ENCODE assay signal across 13 mouse cellular contexts in the genomic region with DNA sequence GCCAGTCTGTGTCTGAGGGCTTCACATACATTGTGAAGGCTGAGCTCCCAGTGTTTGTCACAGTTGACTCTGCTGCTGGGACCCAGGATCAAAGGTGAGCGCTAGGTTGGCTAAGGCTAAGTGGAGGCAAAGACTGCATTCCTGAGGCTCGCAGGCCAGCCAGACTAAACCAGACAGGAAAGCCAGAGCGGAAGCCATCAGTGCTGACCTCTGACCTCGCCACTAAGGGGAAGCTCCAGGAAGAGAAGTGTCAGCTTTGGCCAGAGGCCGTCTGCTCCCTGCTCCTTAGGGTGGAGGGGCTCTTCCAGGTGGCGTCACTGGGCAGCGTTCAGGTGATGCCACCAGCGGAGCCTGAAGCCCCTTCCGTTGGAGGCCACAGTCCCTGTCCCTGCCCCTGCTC. TPM values are rescaled to one million over a fixed set of nuclear protein-coding genes. Genes with fewer than 3 reads are reported as not detected.
DNase-seq lines count a peak whose midpoint lies in the region; ATAC-seq and TF ChIP-seq lines count a peak whose summit lies in the region.
"Had no signal": no experiment of that assay in that cellular context is flagged by ENCODE, and none has a peak within 500 bp of the region (broad histone marks: within the 10 kb centered on the region; RNA-seq: fewer than 3 reads in every experiment).

No protein-coding gene starts in this region.

- H3K9ac ChIP-seq in forebrain, postnatal 0 days, result no peak overlapping the region
- H3K9ac ChIP-seq in liver, embryonic 12.5 days, result no peak overlapping the region
- no peak overlapping the region for H3K9ac ChIP-seq in liver, postnatal 0 days (replicated peaks)
- H3K9ac ChIP-seq: embryonic facial prominence, embryonic 15.5 days; heart, embryonic 13.5 days; intestine, embryonic 15.5 days had no signal

- no peak for TF ChIP-seq EP300 in liver, postnatal 0 days (IDR thresholded peaks at IDR 0.05; ENCODE audit: low read depth)

- no peaks in the 10 kb centered on the region for H3K9me3 ChIP-seq in forebrain, embryonic 10.5 days
- no peaks in the 10 kb centered on the region for H3K9me3 ChIP-seq in forebrain, postnatal 0 days (ENCODE audit: low read length)
- no peaks in the 10 kb centered on the region for H3K9me3 ChIP-seq in liver, embryonic 12.5 days (replicated peaks)
- no peaks in the 10 kb centered on the region for H3K9me3 ChIP-seq in liver, postnatal 0 days (ENCODE audit: low read length)
- H3K9me3 ChIP-seq: embryonic facial prominence, embryonic 15.5 days; G1E; heart, embryonic 13.5 days; intestine, embryonic 15.5 days had no signal

- TF ChIP-seq CTCF in forebrain, postnatal 0 days (IDR thresholded peaks at IDR 0.05; ENCODE audit: low read depth), result no peak
- TF ChIP-seq CTCF in liver, postnatal 0 days (IDR thresholded peaks at IDR 0.05; ENCODE audit: low read depth), result no peak

- no peak overlapping the region for H3K4me3 ChIP-seq in forebrain, embryonic 10.5 days
- H3K4me3 ChIP-seq in forebrain, postnatal 0 days (ENCODE audit: low read depth, low read length), result no peak overlapping the region
- H3K4me3 ChIP-seq in liver, embryonic 12.5 days, result no peak overlapping the region
- H3K4me3 ChIP-seq in liver, postnatal 0 days (ENCODE audit: low read depth, low read length), result no peak overlapping the region
- H3K4me3 ChIP-seq: embryonic facial prominence, embryonic 15.5 days; heart, embryonic 13.5 days; intestine, embryonic 15.5 days had no signal

- no peak for DNase-seq in forebrain, embryonic 10.5 days (ENCODE audit: extremely low spot score, low spot score)
- no peak for DNase-seq in forebrain, postnatal 0 days
- no peak for DNase-seq in liver
- DNase-seq in kidney, adult 8-10 months, result peak; percentile 77 to 81
- DNase-seq in liver, postnatal 0 days, result no peak
- no peak for DNase-seq in spleen, postnatal 14 days (ENCODE audit: low spot score in 2 of 2)
- no peak for DNase-seq in left cerebral cortex, adult 11 months (ENCODE audit: low spot score)

- peak overlapping the region; percentile 62 for H3K27ac ChIP-seq in forebrain, embryonic 10.5 days
- no peak overlapping the region for H3K27ac ChIP-seq in forebrain, postnatal 0 days (ENCODE audit: low read depth, low read length)
- peak overlapping the region; percentile 31; the same call in 1 of the 2 replicates for H3K27ac ChIP-seq in liver, embryonic 12.5 days
- no peak overlapping the region for H3K27ac ChIP-seq in liver, postnatal 0 days (ENCODE audit: low read depth)
- H3K27ac ChIP-seq: embryonic facial prominence, embryonic 15.5 days; heart, embryonic 13.5 days; intestine, embryonic 15.5 days had no signal

- 61% methylated on average over 9 of the region's 9 CpGs for WGBS in forebrain, embryonic 10.5 days
- WGBS in forebrain, postnatal 0 days, result 79% methylated on average over 9 of the region's 9 CpGs
- WGBS in liver, embryonic 12.5 days (ENCODE audit: insufficient replicate concordance), result 81% methylated on average over 9 of the region's 9 CpGs
- WGBS in liver, postnatal 0 days (ENCODE audit: insufficient replicate concordance), result 69% methylated on average over 9 of the region's 9 CpGs

- peaks cover 100% of the 10 kb centered on the region for H3K36me3 ChIP-seq in forebrain, embryonic 10.5 days (replicated peaks)
- peaks cover 89% of the 10 kb centered on the region for H3K36me3 ChIP-seq in forebrain, postnatal 0 days (ENCODE audit: insufficient read depth)
- peaks cover 100% of the 10 kb centered on the region for H3K36me3 ChIP-seq in liver, embryonic 12.5 days
- peaks cover 99% of the 10 kb centered on the region for H3K36me3 ChIP-seq in liver, postnatal 0 days (replicated peaks; ENCODE audit: insufficient read depth, low read length)

- H3K27me3 ChIP-seq in forebrain, embryonic 10.5 days (ENCODE audit: poor library complexity, severe bottlenecking), result no peaks in the 10 kb centered on the region
- H3K27me3 ChIP-seq in forebrain, postnatal 0 days (ENCODE audit: insufficient read depth, low read length), result no peaks in the 10 kb centered on the region
- no peaks in the 10 kb centered on the region for H3K27me3 ChIP-seq in liver, embryonic 12.5 days (replicated peaks)
- no peaks in the 10 kb centered on the region for H3K27me3 ChIP-seq in liver, postnatal 0 days (ENCODE audit: insufficient read depth, low read length)
- H3K27me3 ChIP-seq: embryonic facial prominence, embryonic 15.5 days; heart, embryonic 13.5 days; intestine, embryonic 15.5 days had no signal

- peaks cover 63% of the 10 kb centered on the region for H3K4me1 ChIP-seq in forebrain, embryonic 10.5 days
- H3K4me1 ChIP-seq in forebrain, postnatal 0 days (ENCODE audit: insufficient read depth), result no peaks in the 10 kb centered on the region
- peaks cover 15% of the 10 kb centered on the region; the same call in 1 of the 2 replicates for H3K4me1 ChIP-seq in liver, embryonic 12.5 days
- H3K4me1 ChIP-seq in liver, postnatal 0 days (ENCODE audit: insufficient read depth), result peaks cover 11% of the 10 kb centered on the region; the same call in 1 of the 2 replicates

- H3K4me2 ChIP-seq in forebrain, postnatal 0 days (ENCODE audit: low read depth), result no peak overlapping the region
- no peak overlapping the region for H3K4me2 ChIP-seq in liver, embryonic 12.5 days
- H3K4me2 ChIP-seq in liver, postnatal 0 days (ENCODE audit: low read depth, low read length), result no peak overlapping the region
- H3K4me2 ChIP-seq: embryonic facial prominence, embryonic 15.5 days; heart, embryonic 13.5 days; intestine, embryonic 15.5 days had no signal

- no peak for ATAC-seq in forebrain, postnatal 0 days
- ATAC-seq in liver, embryonic 12.5 days, result no peak
- 0 out of 2 replicates have a peak, but pooled peaks have one; percentile 8 for ATAC-seq in liver, postnatal 0 days
- ATAC-seq: intestine, embryonic 15.5 days; midbrain, embryonic 16.5 days had no signal

RNA-seq across cellular contexts. Expression of gene Gins2, which starts 13.3 kb away (rescaled TPM):
- 154 and 158 TPM in 2 replicates for polyA plus RNA-seq in forebrain, embryonic 10.5 days (2016; fragmentation: Nextera tagmentation; extraction: Ambion mirVana)
- total RNA-seq in forebrain, postnatal 0 days (2014; rRNA removed), result 2.6 and 5.3 TPM in 2 replicates
- 9.6 and 10.7 TPM in 2 replicates for polyA plus RNA-seq in forebrain, postnatal 0 days (2015; fragmentation: Nextera tagmentation; extraction: Ambion mirVana)
- polyA plus RNA-seq in liver, embryonic 12.5 days (2016; fragmentation: Nextera tagmentation; extraction: Ambion mirVana), result 77.5 and 81.2 TPM in 2 replicates
- polyA plus RNA-seq in liver, postnatal 0 days (2015; fragmentation: Nextera tagmentation; extraction: Ambion mirVana), result 18.6 and 20.3 TPM in 2 replicates

Comparison
In these comparisons a context has a peak if more than half of its experiments do, and no peak if none do; other contexts are left out.
1. H3K27ac ChIP-seq: peak in forebrain, embryonic 10.5 days (single experiment) and liver, embryonic 12.5 days (single experiment); none in forebrain, postnatal 0 days (single experiment) and liver, postnatal 0 days (single experiment).
2. DNase-seq: peak in kidney, adult 8-10 months (2 of 2); none in forebrain, embryonic 10.5 days (single experiment), forebrain, postnatal 0 days (single experiment), liver (single experiment), liver, postnatal 0 days (single experiment), spleen, postnatal 14 days (0 of 2) and left cerebral cortex, adult 11 months (single experiment).